Mouse (Mus musculus): ENCODE results near the gene Rnf41.

Rnf41 gene

GRCm38 (mm10) chr10:128435186-128435823 lies 23.8 kb downstream of the Rnf41 start:
- TF ChIP-seq GATA4 (IDR thresholded peaks at IDR 0.05; ENCODE audit: insufficient replicate concordance, low read length): no peak

- TF ChIP-seq GATA4 (IDR thresholded peaks at IDR 0.05; ENCODE audit: insufficient replicate concordance, low read length): no peak
These were observed 24.4 kb downstream of the Rnf41 start for GRCm38 (mm10) chr10:128435873-128436272.

DNA sequence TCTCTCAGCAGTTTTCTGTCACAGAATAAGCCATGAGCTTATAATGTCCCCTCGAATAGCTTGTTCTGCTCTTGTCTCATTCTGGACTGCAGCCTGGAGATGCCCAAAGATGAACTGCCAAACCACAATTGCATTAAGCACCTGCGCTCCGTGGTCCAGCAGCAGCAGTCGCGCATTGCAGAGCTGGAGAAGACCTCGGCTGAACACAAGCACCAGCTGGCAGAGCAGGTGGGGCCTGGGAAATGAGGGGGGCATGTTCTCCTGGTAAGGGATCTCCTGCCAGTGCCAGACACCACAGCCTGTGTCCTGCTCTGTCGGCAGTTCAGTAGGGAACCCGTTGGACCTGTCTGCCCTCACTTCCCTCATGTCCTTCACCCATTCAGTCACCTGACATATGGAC lies 24.9 kb downstream of the Rnf41 start:
- TF ChIP-seq GATA4 (IDR thresholded peaks at IDR 0.05; ENCODE audit: insufficient replicate concordance, low read length): no peak

DNA sequence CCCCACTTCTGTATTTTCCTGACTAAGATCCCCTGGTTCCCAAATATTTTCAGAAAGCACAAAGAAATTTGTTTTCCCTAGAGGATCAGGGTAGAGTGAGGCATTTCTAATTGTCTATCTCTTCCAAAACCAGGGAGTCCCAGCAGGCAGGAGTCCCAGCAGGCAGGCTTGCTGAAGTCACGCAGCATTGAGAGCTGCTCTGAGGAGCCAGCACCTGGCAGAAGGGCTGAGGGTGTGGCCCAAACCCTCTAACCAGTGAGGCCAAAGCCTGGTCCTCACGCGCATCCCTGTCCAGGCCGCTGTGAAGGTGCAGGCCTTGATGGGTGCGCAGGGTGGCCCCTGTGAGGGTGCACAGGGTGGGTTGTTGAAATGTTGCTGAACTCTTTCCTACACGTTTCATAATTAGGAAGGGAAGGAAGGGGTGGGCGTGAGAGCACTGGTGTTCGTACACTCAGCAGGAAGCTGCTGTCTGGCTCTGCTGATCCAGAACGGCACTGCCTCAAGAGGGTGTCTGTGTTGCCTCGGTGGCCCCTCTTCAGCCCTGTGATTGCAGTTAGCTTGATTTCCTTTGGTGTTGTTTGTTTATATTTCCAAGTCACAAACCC lies 27.3 kb downstream of the Rnf41 start:
- TF ChIP-seq GATA4 (IDR thresholded peaks at IDR 0.05; ENCODE audit: insufficient replicate concordance, low read length): no peak

- no peak for TF ChIP-seq GATA4 (IDR thresholded peaks at IDR 0.05; ENCODE audit: insufficient replicate concordance, low read length)
These were observed 28.9 kb downstream of the Rnf41 start for GRCm38 (mm10) chr10:128440407-128440806.

DNA sequence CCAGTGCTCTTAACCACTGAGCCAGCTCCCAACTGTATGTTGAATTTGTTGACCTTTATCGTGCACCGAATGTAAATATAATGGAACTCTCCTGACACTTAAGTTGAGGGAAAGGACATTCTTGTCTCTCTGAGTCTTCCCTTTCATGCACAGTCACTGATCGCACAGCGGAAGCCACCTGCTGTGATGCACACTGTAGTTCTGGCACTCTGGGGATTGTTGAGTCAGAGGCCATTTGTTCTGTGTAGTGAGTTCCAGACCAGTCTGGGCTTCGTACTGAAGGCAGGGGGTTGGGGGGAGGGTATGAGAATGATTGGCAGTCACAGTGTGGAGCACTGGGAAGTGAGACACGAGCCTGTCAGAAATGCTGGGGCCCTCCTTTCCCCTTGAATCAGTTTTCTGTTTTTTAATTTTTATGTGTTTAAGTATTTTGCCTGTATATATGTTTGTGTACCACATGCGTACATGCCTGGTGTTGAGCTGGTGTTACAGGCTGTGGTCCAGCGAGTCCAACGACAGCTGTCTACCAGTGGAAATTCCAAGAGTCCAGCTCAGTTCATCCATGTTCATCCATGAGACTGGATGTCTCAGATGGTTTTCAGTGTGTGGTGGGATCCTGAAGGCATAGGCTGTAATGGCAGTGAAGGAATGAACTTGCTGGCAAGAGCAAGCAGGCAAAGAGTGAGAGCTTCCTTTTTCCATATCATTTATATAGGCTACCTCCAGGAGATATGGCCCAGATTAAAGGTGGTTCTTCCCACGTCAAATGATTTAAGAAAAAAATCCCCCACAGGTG lies 30.1 kb downstream of the Rnf41 start:
- no peak for TF ChIP-seq GATA4 (IDR thresholded peaks at IDR 0.05; ENCODE audit: insufficient replicate concordance, low read length)

- TF ChIP-seq GATA4 (IDR thresholded peaks at IDR 0.05; ENCODE audit: insufficient replicate concordance, low read length): no peak
These were observed 31.3 kb downstream of the Rnf41 start for GRCm38 (mm10) chr10:128442718-128443117.

DNA sequence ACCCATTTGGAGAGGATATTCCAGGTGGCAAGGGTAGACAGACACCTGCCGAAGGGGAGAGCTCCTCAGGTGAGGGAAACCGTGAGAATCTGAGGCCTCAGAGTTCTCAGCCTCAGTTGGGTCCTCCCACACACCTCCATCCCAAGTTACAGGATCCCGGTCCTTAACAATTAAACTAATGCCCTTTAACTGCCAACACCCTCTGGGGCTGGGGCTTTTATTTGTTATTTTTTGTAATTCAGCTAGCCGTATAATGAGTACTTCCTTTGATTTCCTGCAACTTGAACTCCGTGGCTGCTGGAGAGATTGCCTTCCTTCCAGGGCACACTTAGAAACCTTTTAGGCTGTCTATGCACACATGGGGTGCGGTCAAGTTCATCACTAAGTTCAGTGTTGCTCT lies 32.9 kb downstream of the Rnf41 start:
- no peak for TF ChIP-seq GATA4 (IDR thresholded peaks at IDR 0.05; ENCODE audit: insufficient replicate concordance, low read length)

DNA sequence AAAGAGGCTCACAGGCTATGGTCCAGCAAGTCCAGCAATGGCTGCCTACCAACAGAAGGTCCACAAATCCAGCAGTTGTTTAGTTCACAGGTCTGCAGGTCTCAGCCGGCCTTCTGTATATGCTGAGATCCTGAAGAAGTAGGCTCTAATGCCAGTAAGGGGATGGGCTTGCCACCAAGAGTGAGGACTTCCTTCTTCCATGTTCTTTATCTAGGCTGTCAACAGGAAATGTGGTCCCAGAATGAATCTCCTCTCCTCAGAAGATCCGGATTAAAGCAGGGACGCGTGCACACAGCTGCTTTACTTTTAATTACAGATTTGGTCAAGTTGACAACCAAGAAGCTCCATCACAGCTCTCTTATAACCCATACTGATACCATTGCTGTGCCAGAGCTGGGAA lies 34.0 kb downstream of the Rnf41 start:
- peak; percentile 12; the same call in 1 of the 2 replicates for TF ChIP-seq GATA4 (IDR thresholded peaks at IDR 0.05; ENCODE audit: insufficient replicate concordance, low read length)

GRCm38 (mm10) chr10:128451014-128451413 lies 39.6 kb downstream of the Rnf41 start:
- no peak for TF ChIP-seq GATA4 (IDR thresholded peaks at IDR 0.05; ENCODE audit: insufficient replicate concordance, low read length)

- no peak for TF ChIP-seq GATA4 (IDR thresholded peaks at IDR 0.05; ENCODE audit: insufficient replicate concordance, low read length)
These were observed 43.0 kb downstream of the Rnf41 start for GRCm38 (mm10) chr10:128454471-128454870.

DNA sequence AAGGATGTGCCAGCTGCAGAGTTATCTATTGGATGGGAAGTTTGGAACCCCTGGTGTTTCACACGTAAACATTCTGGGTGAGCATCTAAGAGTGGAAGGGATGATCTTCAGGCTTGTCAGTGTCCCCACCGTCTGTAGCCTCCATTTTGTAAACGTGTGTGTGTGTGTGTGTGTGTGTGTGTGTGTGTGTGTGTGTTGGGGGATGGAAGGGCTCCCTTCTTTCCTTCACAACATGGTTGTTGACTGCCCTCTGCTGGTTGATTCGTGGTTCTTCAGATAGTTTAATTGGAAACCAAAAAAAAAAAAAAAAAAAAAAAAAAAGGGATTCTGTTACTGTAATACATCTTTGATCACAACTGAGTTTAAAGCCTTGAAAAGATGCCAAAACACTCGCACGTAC lies 43.8 kb downstream of the Rnf41 start:
- TF ChIP-seq GATA4 (IDR thresholded peaks at IDR 0.05; ENCODE audit: insufficient replicate concordance, low read length): no peak

DNA sequence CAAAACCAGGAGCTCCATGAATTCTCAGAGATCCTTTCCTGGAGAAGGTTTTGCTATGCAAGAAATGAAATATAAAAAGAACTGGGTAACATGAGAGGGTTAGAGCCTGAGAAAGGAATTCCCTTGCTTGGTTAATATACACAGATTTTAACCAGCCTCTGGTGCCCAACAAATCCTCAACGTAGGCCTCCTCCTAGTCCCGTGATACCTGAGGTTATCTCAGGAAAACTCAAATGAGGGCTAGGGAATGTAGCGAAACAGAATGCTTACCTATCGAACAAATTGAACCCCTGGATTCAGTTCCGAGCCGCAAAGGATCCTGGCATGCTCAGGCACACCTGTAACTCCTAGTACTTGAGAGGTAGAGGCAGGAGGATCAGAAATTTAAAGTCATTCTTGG lies 46.2 kb downstream of the Rnf41 start:
- TF ChIP-seq GATA4 (IDR thresholded peaks at IDR 0.05; ENCODE audit: insufficient replicate concordance, low read length): no peak

- TF ChIP-seq GATA4 (IDR thresholded peaks at IDR 0.05; ENCODE audit: insufficient replicate concordance, low read length): no peak; the same call in 1 of the 2 replicates
These were observed 46.9 kb downstream of the Rnf41 start for GRCm38 (mm10) chr10:128458348-128458718.

- TF ChIP-seq GATA4 (IDR thresholded peaks at IDR 0.05; ENCODE audit: insufficient replicate concordance, low read length): no peak
These were observed 47.4 kb downstream of the Rnf41 start, which contains the start of gene Smarcc2 for GRCm38 (mm10) chr10:128458719-128459408. Gene Smarcc2 (plus strand): TSS chr10:128459248.

All from liver, adult (tissue).